Mouse (Mus musculus) neural tube, embryonic 12.5 days (tissue): ENCODE results near the gene Cacna1h. TPM values are rescaled to one million over a fixed set of nuclear protein-coding genes. Genes with fewer than 3 reads are reported as not detected.

Source experiments
- ATAC-seq: fragments of 200-750 bp; cut with Nextera tagmentation; 2 replicates; pipeline ENCODE4 v1.8.0; 2017; ENCODE audit warnings: low read depth, mild to moderate bottlenecking, moderate TSS enrichment, moderate library complexity; ENCODE audit not compliant: low FRiP score
- H3K27ac ChIP-seq: fragments of 300-500 bp; sonication (generic); 2 replicates; pipeline ENCODE4 v1.5.1; 2016
- H3K27me3 ChIP-seq: fragments of 300-500 bp; sonication (generic); replicated peaks from 2 replicates; pipeline ENCODE4 v1.6.1; 2016; ENCODE audit warnings: mild to moderate bottlenecking
- H3K36me3 ChIP-seq: fragments of 300-500 bp; sonication (generic); 2 replicates; pipeline ENCODE4 v1.6.1; 2016; ENCODE audit warnings: mild to moderate bottlenecking
- H3K4me1 ChIP-seq: fragments of 300-500 bp; sonication (generic); 2 replicates; pipeline ENCODE4 v1.6.1; 2016
- H3K4me2 ChIP-seq: fragments of 300-500 bp; sonication (generic); replicated peaks from 2 replicates; pipeline ENCODE4 v1.6.1; 2016; ENCODE audit warnings: mild to moderate bottlenecking
- H3K4me3 ChIP-seq: fragments of 300-500 bp; sonication (generic); 2 replicates; pipeline ENCODE4 v1.5.1; 2016
- H3K9ac ChIP-seq: fragments of 300-500 bp; sonication (generic); 2 replicates; pipeline ENCODE4 v1.6.1; 2016; ENCODE audit warnings: mild to moderate bottlenecking
- H3K9me3 ChIP-seq: fragments of 300-500 bp; sonication (generic); 2 replicates; pipeline ENCODE4 v1.6.1; 2016; ENCODE audit warnings: mild to moderate bottlenecking
- WGBS: fragments of 180-500 bp; shearing (Covaris S2); methylation state at CpG from one replicate; pipeline ENCODE4 v1.1.7; 2016; 5-methylcytosine and 5-hydroxymethylcytosine counted together
- polyA plus RNA-seq: library from polyadenylated mRNA; unstranded; fragments of >200 nt; fragmentation: Nextera tagmentation; extraction: Ambion mirVana; gene quantifications from 2 replicates; pipeline ENCODE4 v1.2.1, GENCODE M21; 2016

The Cacna1h gene
- polyA plus RNA-seq, 1 experiment from 2014 or later: 13.0 TPM

GRCm38 (mm10) chr17:25416219-25416618, 17.4 kb downstream of the Cacna1h start:
- ATAC-seq: no peak
- no peaks in the 10 kb centered on the region for H3K36me3 ChIP-seq
- peak overlapping the region; percentile 40 for H3K4me2 ChIP-seq
- H3K4me3 ChIP-seq: no peak overlapping the region
- peak overlapping the region; percentile 47; the same call in 1 of the 2 replicates for H3K9ac ChIP-seq
- peak overlapping the region; percentile 54 for H3K27ac ChIP-seq
- 31% methylated on average over 3 of the region's 3 CpGs for WGBS
- peaks cover 62% of the 10 kb centered on the region for H3K4me1 ChIP-seq
- no peaks in the 10 kb centered on the region for H3K9me3 ChIP-seq
- H3K27me3 ChIP-seq: no peaks in the 10 kb centered on the region

GRCm38 (mm10) chr17:25415421-25415913, 18.1 kb downstream of the Cacna1h start:
- WGBS: 1% methylated on average over 5 of the region's 6 CpGs
- no peaks in the 10 kb centered on the region for H3K36me3 ChIP-seq
- ATAC-seq: peak; percentile 51
- peak overlapping the region; percentile 40 for H3K4me2 ChIP-seq
- no peaks in the 10 kb centered on the region for H3K27me3 ChIP-seq
- H3K27ac ChIP-seq: peak overlapping the region; percentile 54; the same call in 1 of the 2 replicates
- H3K9me3 ChIP-seq: no peaks in the 10 kb centered on the region
- H3K4me1 ChIP-seq: peaks cover 59% of the 10 kb centered on the region
- H3K9ac ChIP-seq: peak overlapping the region; percentile 47; the same call in 1 of the 2 replicates
- H3K4me3 ChIP-seq: no peak overlapping the region

DNA sequence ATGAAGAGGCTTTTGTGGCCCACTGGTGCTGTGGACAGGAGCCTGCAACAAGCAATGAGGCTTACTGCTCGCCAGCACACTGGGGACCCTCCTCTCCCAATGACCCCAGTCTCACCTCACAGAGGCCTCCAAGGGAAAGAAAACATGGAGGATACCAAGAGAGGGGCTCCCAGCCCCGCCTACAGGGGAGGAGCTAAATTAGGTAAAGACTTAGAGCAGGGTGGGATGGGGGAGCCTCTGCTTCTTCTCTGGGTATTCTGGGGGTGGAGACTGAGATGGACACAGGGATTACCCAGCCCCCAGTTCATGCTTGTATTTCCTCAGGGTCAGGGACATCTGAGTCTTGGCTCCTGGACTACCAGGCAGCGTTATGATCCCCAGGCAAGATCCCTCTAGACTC, 18.7 kb downstream of the Cacna1h start:
- Histone ChIP-seq H3K9ac (no peak overlapping the region), H3K4me2 (peak overlapping the region; percentile 40; the same call in 1 of the 2 replicates), H3K9me3 (no peaks in the 10 kb centered on the region), H3K27ac (0 out of 2 replicates have a peak overlapping the region, but pooled peaks have one; percentile 54), H3K27me3 (no peaks in the 10 kb centered on the region), H3K4me1 (peaks cover 63% of the 10 kb centered on the region), H3K4me3 (no peak overlapping the region), H3K36me3 (no peaks in the 10 kb centered on the region)
- no peak for ATAC-seq
- 36% methylated on average over 3 of the region's 3 CpGs for WGBS

DNA sequence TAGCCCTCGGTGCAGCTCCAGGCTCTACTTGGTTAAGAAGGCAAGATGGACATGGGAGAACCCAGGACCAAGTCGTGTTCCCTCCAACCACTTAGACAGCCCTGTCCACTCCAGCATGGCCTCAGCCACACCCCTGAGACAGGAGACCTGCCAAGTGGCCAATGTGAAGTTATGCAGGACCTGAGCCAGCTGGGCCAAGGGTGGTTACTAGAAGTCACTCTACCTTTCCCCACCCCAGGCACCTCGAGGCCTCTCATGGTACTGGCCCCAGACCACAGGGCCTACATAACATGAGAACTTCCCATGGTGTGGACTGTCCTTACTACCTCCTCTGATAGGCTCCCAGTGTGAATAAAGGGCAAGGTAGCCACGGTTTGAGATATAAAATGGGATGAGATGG, 19.4 kb downstream of the Cacna1h start:
- Histone ChIP-seq H3K4me3 (no peak overlapping the region), H3K27me3 (no peaks in the 10 kb centered on the region), H3K4me2 (no peak overlapping the region), H3K4me1 (peaks cover 66% of the 10 kb centered on the region), H3K9ac (no peak overlapping the region), H3K36me3 (no peaks in the 10 kb centered on the region), H3K9me3 (no peaks in the 10 kb centered on the region), H3K27ac (no peak overlapping the region)
- WGBS: 74% methylated on average over 4 of the region's 4 CpGs
- ATAC-seq: no peak

DNA sequence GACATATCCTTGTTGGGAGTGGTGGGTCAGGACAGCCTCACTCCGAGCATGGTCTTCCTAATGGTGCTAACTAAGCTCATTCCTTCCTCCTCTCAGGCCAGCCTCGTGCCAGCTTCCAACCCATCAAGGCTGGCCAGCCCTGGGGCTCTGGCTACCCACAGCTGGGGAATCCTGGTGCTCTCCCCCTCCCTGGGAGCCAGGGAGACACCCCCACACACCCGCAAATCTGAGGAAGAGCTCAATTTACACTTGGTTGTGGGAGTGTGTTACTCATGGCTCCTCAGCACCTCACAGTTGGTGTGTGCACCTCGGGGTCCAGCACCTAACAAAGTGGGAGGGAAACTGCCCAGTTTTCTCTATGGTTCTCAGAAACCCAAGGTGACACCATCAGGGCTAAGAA, 22.3 kb downstream of the Cacna1h start:
- H3K9ac ChIP-seq: no peak overlapping the region
- no peaks in the 10 kb centered on the region for H3K27me3 ChIP-seq

GRCm38 (mm10) chr17:25410786-25411185, 22.8 kb downstream of the Cacna1h start:
- Histone ChIP-seq H3K36me3 (no peaks in the 10 kb centered on the region), H3K4me3 (no peak overlapping the region), H3K9me3 (no peaks in the 10 kb centered on the region), H3K4me1 (peaks cover 59% of the 10 kb centered on the region), H3K9ac (no peak overlapping the region), H3K27me3 (no peaks in the 10 kb centered on the region), H3K4me2 (no peak overlapping the region), H3K27ac (no peak overlapping the region)
- no peak for ATAC-seq
- 50% methylated on average over 7 of the region's 7 CpGs for WGBS

More for the DNA sequence above, 22.3 kb downstream of the Cacna1h start:
- Histone ChIP-seq H3K4me2 (no peak overlapping the region), H3K27ac (no peak overlapping the region), H3K4me1 (peaks cover 59% of the 10 kb centered on the region), H3K36me3 (no peaks in the 10 kb centered on the region), H3K9me3 (no peaks in the 10 kb centered on the region), H3K4me3 (no peak overlapping the region)
- no peak for ATAC-seq
- 72% methylated on average over 4 of the region's 4 CpGs for WGBS

- peaks cover 59% of the 10 kb centered on the region for H3K4me1 ChIP-seq
- 82% methylated on average over 6 of the region's 6 CpGs for WGBS
- no peak for ATAC-seq
- H3K9me3 ChIP-seq: no peaks in the 10 kb centered on the region
- no peak overlapping the region for H3K4me2 ChIP-seq
- H3K9ac ChIP-seq: no peak overlapping the region
- no peak overlapping the region for H3K4me3 ChIP-seq
- H3K27ac ChIP-seq: no peak overlapping the region
- H3K36me3 ChIP-seq: no peaks in the 10 kb centered on the region
- H3K27me3 ChIP-seq: no peaks in the 10 kb centered on the region
These were observed 23.4 kb downstream of the Cacna1h start for GRCm38 (mm10) chr17:25410180-25410579.

- Histone ChIP-seq H3K4me1 (peaks cover 59% of the 10 kb centered on the region), H3K36me3 (no peaks in the 10 kb centered on the region), H3K27me3 (no peaks in the 10 kb centered on the region), H3K9ac (no peak overlapping the region), H3K4me2 (no peak overlapping the region), H3K27ac (no peak overlapping the region), H3K4me3 (no peak overlapping the region), H3K9me3 (no peaks in the 10 kb centered on the region)
- no peak for ATAC-seq
- WGBS: 71% methylated on average over 7 of the region's 7 CpGs
These were observed 24.0 kb downstream of the Cacna1h start for GRCm38 (mm10) chr17:25409621-25410020.

- Histone ChIP-seq H3K27ac (no peak overlapping the region), H3K36me3 (no peaks in the 10 kb centered on the region), H3K9me3 (no peaks in the 10 kb centered on the region), H3K4me2 (no peak overlapping the region), H3K4me3 (no peak overlapping the region), H3K4me1 (peaks cover 57% of the 10 kb centered on the region), H3K27me3 (peaks cover 1% of the 10 kb centered on the region; the same call in 1 of the 2 replicates), H3K9ac (no peak overlapping the region)
- 83% methylated on average over 7 of the region's 7 CpGs for WGBS
- no peak for ATAC-seq
These were observed 25.1 kb downstream of the Cacna1h start for GRCm38 (mm10) chr17:25408302-25408999.

DNA sequence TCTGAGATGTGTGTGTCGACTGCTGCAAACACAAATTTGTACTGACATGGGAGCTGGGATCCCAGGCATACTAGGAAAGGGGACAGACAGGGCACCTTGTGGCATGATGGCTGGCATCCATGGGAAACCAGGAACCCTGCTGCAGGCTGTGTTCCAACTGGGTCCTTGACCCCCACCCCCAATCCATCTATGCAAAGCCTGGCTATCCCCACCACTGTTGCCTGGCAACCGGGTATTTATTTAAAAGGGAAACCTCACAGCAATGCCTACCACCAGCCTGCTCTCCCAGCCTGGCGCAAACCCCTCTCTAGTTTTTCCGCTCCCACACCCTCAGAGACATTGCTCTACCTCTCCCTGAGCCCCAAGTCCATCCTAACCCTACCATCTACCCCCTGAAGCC, 26.2 kb downstream of the Cacna1h start:
- Histone ChIP-seq H3K27ac (no peak overlapping the region), H3K4me1 (peaks cover 57% of the 10 kb centered on the region), H3K9me3 (no peaks in the 10 kb centered on the region), H3K4me3 (no peak overlapping the region), H3K4me2 (no peak overlapping the region), H3K36me3 (no peaks in the 10 kb centered on the region), H3K9ac (no peak overlapping the region), H3K27me3 (peaks cover 8% of the 10 kb centered on the region; the same call in 1 of the 2 replicates)
- WGBS: 79% methylated on average over 4 of the region's 4 CpGs
- ATAC-seq: no peak

DNA sequence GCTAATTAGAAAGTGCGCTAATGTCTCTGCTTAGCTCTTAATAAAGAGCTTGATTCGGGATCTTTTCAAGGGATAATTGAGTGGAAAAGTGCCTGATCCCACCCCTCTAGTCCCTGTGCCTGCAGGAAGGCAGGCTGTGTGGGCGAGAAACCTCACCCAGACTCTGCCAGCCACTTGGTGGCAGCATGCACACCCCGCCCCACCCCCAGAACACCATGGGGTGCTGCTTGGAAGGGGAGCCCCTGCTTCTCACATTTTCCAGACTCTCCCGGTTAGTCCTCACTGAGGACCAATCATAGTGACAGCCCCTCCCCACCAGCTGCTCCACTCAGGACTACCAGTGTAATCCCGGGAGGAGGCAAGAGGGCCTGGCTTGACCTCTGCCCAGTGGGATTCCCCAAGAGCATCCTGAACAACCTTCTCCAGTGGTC, 27.6 kb downstream of the Cacna1h start:
- Histone ChIP-seq H3K27ac (no peak overlapping the region), H3K4me1 (peaks cover 51% of the 10 kb centered on the region), H3K27me3 (peaks cover 8% of the 10 kb centered on the region; the same call in 1 of the 2 replicates), H3K9me3 (no peaks in the 10 kb centered on the region), H3K4me3 (no peak overlapping the region), H3K9ac (no peak overlapping the region), H3K4me2 (peak overlapping the region; percentile 31), H3K36me3 (no peaks in the 10 kb centered on the region)
- ATAC-seq: 0 out of 2 replicates have a peak, but pooled peaks have one; percentile 22
- 12% methylated on average over 6 of the region's 6 CpGs for WGBS

GRCm38 (mm10) chr17:25405224-25405895, 28.2 kb downstream of the Cacna1h start:
- H3K4me1 ChIP-seq: peaks cover 51% of the 10 kb centered on the region
- 14% methylated on average over 10 of the region's 10 CpGs for WGBS
- H3K27me3 ChIP-seq: peaks cover 8% of the 10 kb centered on the region; the same call in 1 of the 2 replicates
- peak overlapping the region; percentile 31 for H3K4me2 ChIP-seq
- peak; percentile 26; the same call in 1 of the 2 replicates for ATAC-seq
- no peak overlapping the region for H3K4me3 ChIP-seq
- H3K9me3 ChIP-seq: no peaks in the 10 kb centered on the region
- H3K36me3 ChIP-seq: no peaks in the 10 kb centered on the region
- H3K9ac ChIP-seq: no peak overlapping the region
- no peak overlapping the region for H3K27ac ChIP-seq
